Mouse (Mus musculus): ENCODE data around the gene Tnrc6b.
"Not testable (repeated sequence)": the region's sequence is repeated elsewhere in the genome, so short reads cannot be mapped to it uniquely, and the experiment has no call there.

Tnrc6b gene

DNA sequence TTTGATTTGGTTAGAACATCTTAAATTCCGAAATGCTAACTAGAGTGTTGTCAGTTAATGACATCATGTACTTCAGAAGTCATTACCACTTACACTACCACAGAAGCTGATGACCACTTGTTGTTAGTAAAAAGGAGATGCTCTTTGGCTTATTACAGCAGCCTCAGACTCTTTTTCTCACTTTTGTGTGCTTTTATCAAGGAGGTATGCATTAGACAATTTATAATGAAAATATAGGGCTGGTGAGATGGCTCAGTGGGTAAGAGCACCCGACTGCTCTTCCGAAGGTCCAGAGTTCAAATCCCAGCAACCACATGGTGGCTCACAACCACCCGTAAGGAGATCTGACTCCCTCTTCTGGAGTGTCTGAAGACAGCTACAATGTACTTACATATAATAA is 24.6 kb downstream of the Tnrc6b start:
- DNase-seq (ENCODE audit: low spot score in 2 of 2): not testable (repeated sequence)

DNA sequence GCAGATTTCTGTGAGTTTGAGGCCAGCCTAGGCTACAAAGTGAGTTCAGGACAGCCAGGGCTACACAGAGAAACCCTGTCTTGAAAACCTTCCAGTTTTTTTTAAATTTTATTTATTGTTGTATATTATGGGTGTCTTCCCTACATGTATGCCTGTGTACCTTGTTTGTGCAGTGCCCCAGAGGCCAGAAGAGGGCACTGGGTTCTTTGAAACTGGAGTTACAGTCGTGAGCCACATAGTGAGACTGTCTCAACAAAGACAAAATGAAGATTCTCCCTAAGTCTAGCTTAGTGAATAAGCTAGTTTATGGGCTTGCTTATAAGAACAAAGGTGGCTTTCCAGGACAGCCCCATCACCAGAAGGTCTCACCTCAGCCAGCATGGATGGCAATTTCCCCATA is 25.4 kb downstream of the Tnrc6b start:
- DNase-seq (ENCODE audit: low spot score in 2 of 2): peak in 1 of 2 experiments; percentile 24

DNA sequence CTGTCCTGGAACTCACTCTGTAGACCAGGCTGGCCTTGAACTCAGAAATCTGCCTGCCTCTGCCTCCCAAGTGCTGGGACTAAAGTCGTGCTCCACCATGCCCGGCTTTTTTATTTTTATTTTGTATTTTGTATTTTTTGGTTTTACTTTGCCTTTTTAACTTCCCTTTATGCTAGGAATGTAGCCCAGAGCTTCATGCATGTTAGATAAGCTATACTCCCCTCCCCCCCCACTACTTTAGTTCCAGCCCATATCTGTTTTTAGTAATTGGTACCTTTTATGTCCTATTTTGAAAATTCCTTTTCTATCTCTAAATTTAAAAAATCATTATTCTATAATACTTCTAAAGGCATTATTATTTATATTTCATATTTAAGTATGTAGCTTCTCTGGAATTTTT is 27.1 kb downstream of the Tnrc6b start:
- no peak for DNase-seq (ENCODE audit: low spot score in 2 of 2)

DNA sequence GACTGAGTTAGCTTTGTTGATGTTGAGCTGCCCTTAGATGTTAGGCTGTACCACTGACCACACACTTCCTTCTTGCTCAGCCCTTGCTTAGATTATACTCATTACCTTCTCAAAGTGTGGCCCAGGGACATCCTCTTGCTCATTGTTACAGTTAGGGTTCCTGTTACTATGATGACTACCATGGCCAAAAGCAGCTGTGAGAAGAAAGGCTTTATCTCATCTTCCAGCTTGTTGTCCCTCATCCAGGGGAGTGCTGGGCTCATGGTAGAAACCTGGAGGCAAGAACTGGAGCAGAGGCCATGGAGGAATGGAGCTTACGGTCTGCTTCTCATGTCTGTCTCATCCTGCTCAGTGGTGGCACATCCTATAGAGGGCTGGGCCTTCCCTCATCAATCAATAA is 28.9 kb downstream of the Tnrc6b start:
- no peak for DNase-seq (ENCODE audit: low spot score in 2 of 2)

DNA sequence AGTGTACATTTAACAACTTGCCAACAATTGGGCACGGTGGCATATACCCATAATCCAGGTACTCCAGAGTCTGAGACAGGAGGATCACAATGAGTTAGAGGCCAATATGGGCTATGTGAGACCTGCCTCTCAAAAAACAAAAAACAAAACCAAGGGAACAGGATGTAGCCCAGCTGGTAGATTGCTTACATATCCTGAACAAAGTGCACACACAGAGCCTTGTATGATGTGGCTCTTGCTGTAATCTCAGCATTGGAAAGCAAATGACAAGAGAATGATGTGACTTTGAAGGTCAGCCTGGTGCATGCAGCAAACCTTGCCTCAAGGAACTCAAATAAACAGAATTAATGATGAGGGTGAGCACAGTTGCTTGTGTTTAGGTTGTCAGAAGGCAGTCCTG is 30.7 kb downstream of the Tnrc6b start:
- no peak for DNase-seq (ENCODE audit: low spot score in 2 of 2)

DNA sequence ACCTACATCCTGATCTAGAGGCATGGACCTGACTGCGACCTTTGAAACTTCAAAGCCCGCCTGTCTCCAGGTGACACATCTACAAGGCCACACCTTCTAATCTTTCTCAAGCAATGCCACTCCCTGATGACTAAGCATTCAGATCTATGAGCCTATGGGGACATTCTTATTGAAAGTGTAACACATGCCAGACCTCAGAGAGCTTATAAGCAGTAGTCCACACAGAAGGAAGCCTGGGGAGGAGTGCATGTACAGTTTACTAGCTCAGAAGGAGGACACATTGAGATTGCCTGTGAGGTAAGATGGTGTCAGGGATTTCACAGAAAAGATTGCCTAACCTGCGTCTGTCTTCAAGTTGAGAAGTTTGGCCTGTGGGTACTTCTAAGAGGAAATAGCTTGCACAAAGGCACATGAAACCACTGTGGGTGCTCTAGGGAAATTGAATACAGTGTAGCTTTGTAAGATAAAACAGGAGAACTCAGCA is 31.9 kb downstream of the Tnrc6b start:
- DNase-seq (ENCODE audit: low spot score in 2 of 2): no peak

DNA sequence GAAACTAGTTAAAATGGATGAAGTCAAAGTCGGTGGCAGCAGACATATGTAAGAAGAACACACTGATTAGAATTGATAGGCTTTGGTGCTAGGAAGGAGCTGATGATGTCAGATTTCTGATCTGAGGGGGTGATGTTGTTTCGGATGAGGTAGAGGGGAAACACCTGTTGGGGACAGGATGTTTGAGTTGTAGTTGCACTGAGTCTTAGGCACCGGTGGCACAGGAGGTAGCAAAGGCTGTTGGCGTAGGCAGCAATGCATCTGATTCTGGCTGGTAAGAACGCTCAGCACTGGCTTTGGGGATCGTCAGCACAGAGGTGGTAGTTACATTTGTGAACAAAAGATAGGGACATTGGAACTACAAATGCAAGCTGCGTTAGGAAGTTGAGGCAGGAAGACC is 32.5 kb downstream of the Tnrc6b start:
- peak in 1 of 2 experiments; percentile 31 for DNase-seq (ENCODE audit: low spot score in 2 of 2)

DNA sequence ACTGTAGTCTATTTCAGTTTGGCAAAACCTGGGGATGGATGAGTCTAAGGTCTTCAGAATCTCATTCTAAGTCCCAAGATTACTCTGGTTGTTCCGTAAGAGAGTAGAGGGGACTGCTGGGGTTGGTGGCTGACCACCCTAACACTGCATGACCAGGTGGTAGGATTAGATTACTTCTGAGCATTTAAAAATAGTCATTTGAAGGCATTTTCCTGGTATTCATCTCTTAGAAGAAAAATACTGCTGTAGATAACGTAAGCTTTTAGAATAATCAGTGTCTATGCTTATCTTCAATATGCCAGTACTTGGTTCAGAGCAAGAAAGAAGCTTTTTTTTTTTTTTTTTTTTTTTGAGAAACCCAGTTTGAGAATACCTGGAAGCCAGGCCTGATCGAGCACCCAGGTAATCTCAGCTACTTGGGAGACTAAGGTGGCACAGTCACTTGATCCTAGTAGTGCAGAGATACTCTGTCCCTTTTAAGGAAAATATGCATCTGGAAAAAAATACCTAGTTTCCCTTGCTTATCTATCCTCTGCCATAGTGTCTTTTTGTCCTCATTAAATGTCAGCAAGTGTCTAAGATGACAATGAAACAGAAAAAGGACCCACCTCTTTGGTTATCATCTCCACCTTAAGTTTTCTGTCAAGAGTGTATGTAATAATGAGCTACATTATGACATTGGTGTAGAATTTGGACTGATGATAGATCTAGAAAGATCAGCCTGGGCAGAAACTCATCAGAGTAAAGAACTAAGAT is 33.7 kb downstream of the Tnrc6b start:
- DNase-seq (ENCODE audit: low spot score in 2 of 2): no peak

DNA sequence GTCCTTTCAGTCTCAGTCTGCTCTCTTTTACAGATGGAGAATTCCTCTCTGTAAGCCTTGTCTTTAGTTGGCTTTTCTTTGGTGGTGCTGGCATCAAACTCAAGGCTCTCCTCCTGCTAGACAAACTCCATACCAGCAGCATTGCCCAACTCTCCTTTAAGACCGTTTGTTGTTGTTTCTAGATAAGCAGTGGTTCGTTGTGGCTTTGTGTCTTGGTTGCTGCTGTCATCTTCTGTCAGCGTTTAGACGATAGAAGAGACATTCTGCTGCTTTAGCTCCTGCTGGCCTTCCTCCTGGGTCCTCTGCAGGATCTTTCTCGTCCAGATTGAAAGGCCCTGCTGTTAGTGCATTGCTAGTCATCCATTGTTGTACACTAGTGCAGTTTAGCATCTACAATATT is 37.9 kb downstream of the Tnrc6b start:
- DNase-seq (ENCODE audit: low spot score in 2 of 2): no peak

DNA sequence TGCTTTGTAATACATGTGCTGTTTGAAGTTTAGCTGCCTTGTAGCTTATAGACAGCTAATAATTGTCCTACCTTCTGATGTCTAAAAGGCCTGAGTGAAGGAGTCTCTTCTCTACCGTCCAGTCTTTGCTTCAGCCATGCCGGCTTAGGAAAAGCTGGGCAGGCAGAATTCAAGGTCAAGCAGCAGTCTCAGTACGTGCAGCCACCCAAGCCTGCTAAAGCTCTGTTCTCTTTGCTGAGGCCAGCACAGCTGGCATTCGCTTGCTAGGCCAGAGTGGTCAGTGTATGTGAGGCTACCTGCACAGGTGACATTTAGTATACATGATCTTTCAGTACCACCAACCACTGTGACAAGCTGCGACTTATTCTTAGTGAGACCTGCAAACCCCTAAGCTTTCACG is 42.2 kb downstream of the Tnrc6b start:
- no peak for DNase-seq (ENCODE audit: low spot score in 2 of 2)

DNA sequence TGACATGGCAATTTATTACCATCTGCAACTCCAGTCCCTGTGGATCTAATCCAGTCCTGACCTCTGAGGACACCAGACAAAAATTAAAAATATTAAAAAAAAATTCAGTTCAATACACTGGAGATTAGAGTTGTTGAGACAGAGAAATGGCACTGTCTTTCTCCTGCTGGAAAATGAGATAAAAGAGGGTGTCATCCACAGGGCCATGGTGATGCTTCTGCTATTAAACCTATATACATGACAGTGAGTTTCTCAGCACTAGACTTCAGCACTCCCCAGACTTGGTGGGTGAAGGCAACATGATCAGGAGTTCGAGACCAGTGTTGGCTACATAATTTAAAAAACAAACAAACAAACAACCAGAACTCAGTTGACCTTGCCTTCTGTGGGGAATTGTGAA is 43.0 kb downstream of the Tnrc6b start:
- no peak for DNase-seq (ENCODE audit: low spot score in 2 of 2)

DNA sequence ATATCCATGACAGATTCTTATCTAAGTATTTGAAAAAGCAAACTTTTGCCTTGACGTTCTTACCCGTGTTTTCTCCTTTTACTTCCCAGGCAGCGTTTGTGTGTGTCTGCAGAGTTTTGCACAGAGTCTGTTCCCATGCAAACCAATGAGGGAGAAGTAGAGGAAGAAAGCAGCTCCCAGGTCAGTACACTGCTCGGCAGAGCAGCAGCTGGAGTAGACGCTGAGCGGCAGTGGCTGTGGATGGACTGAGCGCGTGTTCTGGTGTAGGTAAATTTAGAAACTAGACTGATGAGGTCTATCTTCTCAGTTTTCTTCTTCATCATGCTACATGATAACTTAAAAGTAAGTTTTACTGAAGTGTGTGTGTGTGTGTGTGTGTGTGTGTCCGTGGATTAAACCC is 48.3 kb downstream of the Tnrc6b start:
- no peak for DNase-seq (ENCODE audit: low spot score in 2 of 2)

DNA sequence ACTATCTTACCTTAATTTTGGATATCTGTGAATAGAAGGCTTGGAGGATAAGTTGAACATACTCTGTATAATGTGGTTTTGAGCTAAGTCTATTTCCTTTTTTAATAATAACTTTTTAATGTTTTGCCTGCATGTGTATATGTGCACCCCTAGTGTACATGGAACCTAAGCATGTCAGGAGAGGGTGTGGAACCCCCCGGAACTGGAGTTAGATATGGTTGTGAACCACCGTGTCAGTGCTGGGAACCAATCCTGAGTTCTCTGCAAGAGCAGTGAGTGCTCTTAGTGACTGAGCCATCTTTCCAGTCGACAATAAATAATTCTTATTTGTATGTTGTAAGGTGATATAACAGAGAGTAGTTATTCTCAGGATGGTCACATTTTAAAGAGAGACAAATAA is 49.4 kb downstream of the Tnrc6b start:
- no peak for DNase-seq (ENCODE audit: low spot score in 2 of 2)

DNA sequence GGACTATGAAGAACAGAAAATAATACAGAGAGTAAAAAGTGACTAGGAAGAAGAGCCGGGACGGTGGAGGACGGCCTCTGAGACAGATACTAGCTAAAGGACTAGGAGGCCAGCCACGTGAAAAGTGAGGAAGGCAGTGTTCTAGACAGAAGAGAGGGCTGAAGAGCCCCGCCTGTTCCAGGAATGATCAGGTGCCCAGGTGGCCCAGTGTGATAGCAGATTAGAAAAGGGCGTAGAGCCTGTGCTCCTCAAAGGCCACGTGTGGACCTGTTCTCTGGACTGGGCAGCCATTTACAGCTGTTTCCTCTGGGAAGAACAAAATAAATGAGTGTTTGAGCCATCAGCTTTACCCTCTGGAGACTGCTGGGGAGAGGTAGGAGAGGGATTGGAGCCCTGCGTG is 49.8 kb downstream of the Tnrc6b start:
- peak; percentile 56 to 87 for DNase-seq (ENCODE audit: low spot score in 2 of 2)

DNA sequence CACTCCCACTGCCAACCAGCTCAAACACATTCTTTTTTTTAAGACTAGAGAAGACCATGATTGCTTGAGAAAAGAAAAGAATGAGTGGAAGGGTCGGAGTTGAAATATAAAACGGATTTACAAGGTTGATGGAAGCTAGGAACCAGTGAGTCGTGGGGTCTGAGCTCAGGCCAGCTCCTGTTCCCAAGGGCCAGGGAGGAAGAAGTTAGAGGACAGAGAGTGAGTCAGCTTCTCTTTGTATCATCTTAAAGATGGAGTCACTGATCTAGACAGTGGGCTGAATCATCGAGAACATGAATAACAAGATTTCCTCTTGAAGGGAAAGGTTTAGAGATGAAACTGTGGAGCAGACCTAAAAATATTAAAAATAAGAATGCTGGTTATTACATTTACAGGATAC is 51.5 kb downstream of the Tnrc6b start:
- no peak for DNase-seq (ENCODE audit: low spot score in 2 of 2)

DNA sequence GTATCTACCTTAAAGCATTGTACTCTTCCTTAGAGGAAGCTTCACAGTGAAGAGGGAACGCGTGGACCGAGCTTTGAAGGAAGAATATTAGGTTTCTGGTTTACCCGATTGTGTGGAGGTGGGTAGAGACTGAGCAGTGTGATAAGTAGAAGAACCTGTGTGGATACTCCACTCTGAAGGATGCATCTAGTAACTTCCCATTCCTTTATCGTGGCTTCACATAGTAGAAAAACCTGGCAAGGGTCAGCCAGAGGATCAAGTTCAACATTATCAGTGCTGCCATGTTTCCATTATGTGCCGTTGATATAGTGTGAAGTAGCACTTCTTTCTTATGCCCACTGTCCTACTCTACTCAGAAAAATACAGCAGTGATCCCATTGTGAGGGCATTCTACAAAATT is 53.6 kb downstream of the Tnrc6b start:
- no peak for DNase-seq (ENCODE audit: low spot score in 2 of 2)

DNA sequence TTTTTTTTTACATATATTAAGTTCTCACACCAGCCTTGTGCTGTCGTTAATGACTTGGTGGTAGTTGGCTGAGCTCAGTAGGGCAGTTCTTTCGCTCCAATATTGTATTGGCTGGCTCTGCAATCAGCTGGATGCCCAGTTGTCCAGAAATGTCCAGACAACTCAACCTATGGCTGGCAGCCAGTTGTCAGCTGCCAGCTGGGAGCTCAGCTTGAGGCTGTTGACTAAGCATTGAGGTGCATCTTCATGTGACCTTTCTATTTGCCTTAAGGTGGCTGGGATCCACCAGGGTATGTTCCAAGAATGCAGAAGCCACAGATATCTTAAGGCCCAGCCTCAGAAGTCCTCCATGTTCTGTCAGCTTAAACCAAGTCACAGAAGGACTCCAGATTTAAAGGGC is 54.3 kb downstream of the Tnrc6b start:
- DNase-seq (ENCODE audit: low spot score in 2 of 2): no peak

DNA sequence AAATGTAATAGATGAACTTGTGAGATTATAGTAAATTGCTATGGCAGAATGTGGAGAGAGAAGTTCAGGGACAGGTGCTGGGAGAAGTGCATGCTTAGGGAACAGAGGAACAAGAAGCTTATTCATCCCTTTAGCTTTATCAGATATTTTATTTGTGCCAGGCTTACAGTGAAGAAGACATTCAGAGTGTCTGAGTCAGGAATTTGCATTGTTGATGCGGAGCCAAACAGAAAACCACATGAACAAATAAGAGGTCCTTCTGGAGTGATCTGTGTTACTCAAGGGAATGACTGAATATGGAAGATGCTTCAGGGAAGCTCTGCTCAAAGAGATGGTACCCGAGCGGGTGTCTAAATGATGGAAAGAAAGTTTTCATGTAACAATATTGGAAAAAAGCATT is 57.1 kb downstream of the Tnrc6b start:
- DNase-seq (ENCODE audit: low spot score in 2 of 2): no peak

DNA sequence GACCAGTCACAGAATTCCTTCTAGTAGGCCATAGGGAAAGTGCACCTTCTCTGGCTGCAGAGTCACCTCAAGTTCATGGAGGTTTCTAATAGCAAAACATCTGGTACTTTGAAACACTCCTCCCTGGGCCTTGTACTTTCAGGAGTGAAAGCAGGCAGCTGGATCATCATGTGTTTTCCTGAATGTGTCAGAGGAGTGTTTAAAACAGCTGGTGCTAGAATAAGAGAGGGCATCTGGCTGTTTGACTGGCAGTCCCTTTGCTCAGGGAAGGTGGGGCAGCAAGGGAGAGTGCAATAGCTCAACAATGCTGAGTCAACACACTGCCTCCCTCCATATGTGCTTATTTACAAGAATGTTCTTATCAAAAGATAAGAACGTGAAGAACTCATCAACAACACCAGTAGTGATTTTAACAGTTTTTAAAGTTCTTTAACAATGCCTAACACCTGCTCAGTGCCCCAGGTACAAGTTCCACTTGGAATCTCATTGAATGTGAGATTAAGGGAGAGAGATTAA is 60.9 kb downstream of the Tnrc6b start:
- no peak for DNase-seq (ENCODE audit: low spot score in 2 of 2)

DNA sequence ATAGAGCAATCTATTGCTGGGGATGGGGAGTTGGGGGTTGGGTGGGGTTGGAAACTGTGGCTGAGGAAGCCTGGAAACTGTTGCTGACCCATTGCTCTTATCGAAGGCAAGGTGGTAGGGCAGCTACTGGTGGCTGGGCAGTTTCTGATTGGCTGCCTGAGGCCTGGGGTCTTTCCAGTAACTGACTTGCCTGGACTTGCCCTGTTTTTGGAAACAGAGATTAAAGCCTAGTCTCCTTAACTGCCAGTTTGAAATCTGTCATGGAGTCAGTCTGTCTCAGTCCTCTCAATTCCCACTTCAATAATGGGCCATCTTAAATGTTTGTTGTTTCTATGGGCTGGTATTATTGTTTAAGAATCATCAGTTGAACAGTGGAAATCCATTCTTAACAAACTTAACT is 63.6 kb downstream of the Tnrc6b start:
- DNase-seq (ENCODE audit: low spot score in 2 of 2): no peak

DNA sequence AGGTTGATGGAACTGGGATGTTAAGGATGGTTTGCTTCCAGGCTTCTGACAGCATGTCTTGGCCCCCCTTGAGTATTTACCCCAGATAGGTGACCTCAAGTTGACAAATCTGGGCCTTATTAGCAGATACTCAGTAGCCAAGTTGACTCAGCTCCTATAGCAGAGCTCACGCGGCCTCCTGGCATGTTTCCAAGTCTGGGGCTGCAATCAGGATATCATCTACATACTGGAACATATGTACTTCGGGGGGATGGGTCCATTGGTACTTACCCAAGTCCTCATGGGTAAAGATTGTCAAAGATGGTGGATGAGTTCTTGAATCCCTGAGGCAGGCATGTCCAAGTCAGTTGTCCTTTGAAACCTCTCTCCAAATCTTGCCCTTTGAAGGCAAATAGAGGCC is 67.9 kb downstream of the Tnrc6b start:
- no peak for DNase-seq (ENCODE audit: low spot score in 2 of 2)

DNA sequence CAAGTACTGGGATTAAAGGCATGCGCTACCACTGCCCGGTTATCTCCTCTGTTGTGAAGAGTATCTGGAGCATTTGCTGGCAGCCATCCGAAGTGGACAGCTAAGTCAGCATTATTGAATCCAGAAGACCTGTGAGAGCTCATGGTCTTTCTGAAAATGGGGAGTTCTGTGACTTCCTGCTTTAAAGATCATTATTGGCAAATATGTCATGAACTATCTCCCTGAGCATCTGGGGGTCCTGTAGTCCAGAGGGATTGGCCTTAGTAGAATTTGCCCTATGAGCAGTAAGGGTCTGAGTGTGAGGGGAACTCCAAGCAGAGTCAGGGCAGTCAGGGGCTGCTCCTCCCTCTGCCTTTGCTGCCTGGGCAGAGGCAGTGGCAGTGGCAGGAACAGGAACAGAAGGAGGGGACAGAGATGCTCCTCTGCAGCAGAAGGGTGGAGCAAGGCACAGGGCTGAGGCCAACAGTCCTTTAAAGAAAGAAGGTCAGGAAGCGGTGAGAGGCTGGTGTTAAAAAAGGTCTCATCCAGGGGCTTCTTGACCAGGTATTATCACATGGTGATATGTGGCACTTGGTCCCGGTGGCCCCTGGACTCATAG is 69.1 kb downstream of the Tnrc6b start:
- DNase-seq (ENCODE audit: low spot score in 2 of 2): no peak

DNA sequence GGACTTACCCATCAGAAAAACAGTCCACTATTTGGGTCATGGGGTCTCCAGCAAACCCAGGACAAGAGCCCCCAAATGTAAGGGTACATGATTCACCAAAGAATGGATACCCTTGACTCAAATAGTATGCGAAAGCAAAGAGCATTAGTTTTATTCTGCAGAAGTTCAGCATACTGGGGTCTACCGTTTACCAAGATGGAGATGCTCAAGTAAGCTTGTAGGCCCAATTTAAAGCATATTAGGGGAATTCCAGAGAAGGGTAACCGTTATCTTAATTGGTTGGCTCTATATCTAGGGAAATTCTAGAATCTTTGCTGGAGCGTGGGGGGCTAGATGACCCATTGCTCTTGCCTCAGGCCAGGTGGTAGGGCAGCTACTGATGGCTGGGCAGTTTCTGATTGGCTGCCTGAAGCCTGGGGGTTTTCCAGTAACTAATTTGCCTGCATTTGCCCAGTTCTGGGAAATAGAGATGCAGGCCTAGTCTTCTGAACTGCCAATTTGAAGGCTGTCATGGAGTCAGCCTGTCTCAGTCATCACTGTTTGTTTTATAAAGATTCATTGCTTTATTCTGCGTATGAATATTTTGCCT is 70.2 kb downstream of the Tnrc6b start:
- DNase-seq (ENCODE audit: low spot score in 2 of 2): no peak
